Mouse (Mus musculus): ENCODE results near the gene Erich6b. TPM values are rescaled to one million over a fixed set of nuclear protein-coding genes. Genes with fewer than 3 reads are reported as not detected.

The Erich6b gene
- polyA plus RNA-seq, 1 experiment from 2014 or later = not detected

DNA sequence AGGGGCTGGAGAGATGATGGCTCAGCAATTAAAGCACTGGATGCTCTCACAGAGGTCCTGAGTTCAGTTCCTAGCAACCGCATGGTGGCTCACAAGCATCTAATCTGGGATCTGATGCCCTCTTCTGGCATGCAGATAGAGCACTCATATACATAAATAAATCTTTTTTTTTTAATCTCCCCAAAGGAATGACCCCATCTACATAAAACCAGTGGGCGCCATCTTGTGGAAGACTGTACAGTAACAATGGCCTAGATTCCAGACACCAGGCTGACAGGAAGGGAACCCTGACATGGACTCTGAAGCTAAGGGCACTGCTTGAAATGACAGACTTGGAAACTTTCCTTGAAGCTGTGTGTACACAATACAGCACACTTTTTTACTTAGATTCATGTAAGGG is 1.2 kb upstream of the Erich6b start:
- ATAC-seq = no peak
- no peaks in the 10 kb centered on the region for H3K9me3 ChIP-seq (replicated peaks; ENCODE audit: control insufficient read depth, low read length, poor library complexity, severe bottlenecking)
- no peak overlapping the region for H3K4me3 ChIP-seq (ENCODE audit: low read depth, low read length)
- H3K27me3 ChIP-seq (ENCODE audit: control insufficient read depth, insufficient read depth, low read depth, low read length) = no peaks in the 10 kb centered on the region
- no peaks in the 10 kb centered on the region for H3K36me3 ChIP-seq (ENCODE audit: control insufficient read depth, insufficient read depth, low read length)
- no peak overlapping the region for H3K9ac ChIP-seq (ENCODE audit: low read depth, low read length)
- H3K4me2 ChIP-seq (ENCODE audit: low read length) = no peak overlapping the region
- no peak overlapping the region for H3K27ac ChIP-seq (ENCODE audit: low read length)
- 92% methylated on average over 2 of the region's 2 CpGs for WGBS
- H3K4me1 ChIP-seq (ENCODE audit: control insufficient read depth, insufficient read depth, low read length) = no peaks in the 10 kb centered on the region

- H3K27ac ChIP-seq (ENCODE audit: low read length) = no peak overlapping the region
- no peaks in the 10 kb centered on the region for H3K36me3 ChIP-seq (ENCODE audit: control insufficient read depth, insufficient read depth, low read length)
- WGBS = 69% methylated on average over 6 of the region's 6 CpGs
- no peaks in the 10 kb centered on the region for H3K9me3 ChIP-seq (replicated peaks; ENCODE audit: control insufficient read depth, low read length, poor library complexity, severe bottlenecking)
- H3K27me3 ChIP-seq (ENCODE audit: control insufficient read depth, insufficient read depth, low read depth, low read length) = no peaks in the 10 kb centered on the region
- H3K4me2 ChIP-seq (ENCODE audit: low read length) = no peak overlapping the region
- peaks cover 3% of the 10 kb centered on the region for H3K4me1 ChIP-seq (ENCODE audit: control insufficient read depth, insufficient read depth, low read length)
- no peak overlapping the region for H3K4me3 ChIP-seq (ENCODE audit: low read depth, low read length)
- no peak for ATAC-seq
- no peak overlapping the region for H3K9ac ChIP-seq (ENCODE audit: low read depth, low read length)
Measured at GRCm38 (mm10) chr14:75641369-75641768, 690 bp upstream of the Erich6b start.

DNA sequence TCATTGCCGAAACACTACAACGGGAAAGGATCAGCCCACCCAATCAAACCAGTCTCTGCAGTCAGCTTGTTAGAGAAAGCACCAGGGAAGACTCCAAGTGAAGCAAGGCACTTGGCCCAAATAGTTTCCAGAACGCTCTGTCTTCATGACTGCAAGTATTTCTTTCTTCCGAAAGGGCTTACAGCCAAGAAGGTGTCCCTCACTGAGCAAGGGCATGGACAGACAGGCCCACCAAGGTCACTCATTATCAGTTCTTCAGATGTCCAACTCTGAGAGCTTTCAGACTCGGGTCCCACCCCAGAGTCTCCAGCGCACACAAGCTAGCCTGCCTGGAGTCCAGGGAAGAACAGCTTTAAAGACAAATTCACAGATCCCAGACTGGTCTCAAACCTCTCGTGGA is 3.4 kb downstream of the Erich6b start:
- Histone ChIP-seq H3K27ac (ENCODE audit: low read length) (no peak overlapping the region), H3K4me3 (ENCODE audit: low read depth, low read length) (no peak overlapping the region), H3K4me2 (ENCODE audit: low read length) (no peak overlapping the region), H3K27me3 (ENCODE audit: control insufficient read depth, insufficient read depth, low read depth, low read length) (no peaks in the 10 kb centered on the region), H3K9me3 (replicated peaks; ENCODE audit: control insufficient read depth, low read length, poor library complexity, severe bottlenecking) (no peaks in the 10 kb centered on the region), H3K4me1 (ENCODE audit: control insufficient read depth, insufficient read depth, low read length) (peaks cover 17% of the 10 kb centered on the region), H3K9ac (ENCODE audit: low read depth, low read length) (no peak overlapping the region), H3K36me3 (ENCODE audit: control insufficient read depth, insufficient read depth, low read length) (no peaks in the 10 kb centered on the region)
- WGBS = 96% methylated on average over 7 of the region's 7 CpGs
- ATAC-seq = no peak

DNA sequence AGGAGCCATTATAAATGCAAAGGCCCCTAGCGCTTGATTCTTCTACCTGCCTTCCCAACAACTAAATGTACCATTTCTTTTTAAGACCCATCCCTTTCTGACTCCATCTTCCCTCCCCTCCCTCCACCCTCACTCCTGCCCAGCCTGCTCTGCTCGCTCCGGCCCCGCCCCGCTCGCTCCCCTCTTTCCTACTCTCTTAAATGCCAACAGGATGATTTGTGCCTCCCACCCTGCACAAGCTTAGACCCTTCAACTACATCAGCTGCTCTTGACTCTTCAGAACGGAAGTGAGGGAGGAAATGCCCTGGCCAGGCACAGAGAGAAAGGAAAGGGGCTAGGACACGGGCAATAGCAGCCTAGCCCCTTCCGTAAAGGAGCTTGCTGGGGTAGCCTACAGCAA is 4.0 kb downstream of the Erich6b start:
- Histone ChIP-seq H3K27ac (ENCODE audit: low read length) (peak overlapping the region; percentile 68; the same call in 1 of the 2 replicates), H3K4me1 (ENCODE audit: control insufficient read depth, insufficient read depth, low read length) (peaks cover 17% of the 10 kb centered on the region), H3K27me3 (ENCODE audit: control insufficient read depth, insufficient read depth, low read depth, low read length) (no peaks in the 10 kb centered on the region), H3K4me2 (ENCODE audit: low read length) (no peak overlapping the region), H3K9ac (ENCODE audit: low read depth, low read length) (no peak overlapping the region), H3K4me3 (ENCODE audit: low read depth, low read length) (no peak overlapping the region), H3K9me3 (replicated peaks; ENCODE audit: control insufficient read depth, low read length, poor library complexity, severe bottlenecking) (no peaks in the 10 kb centered on the region), H3K36me3 (ENCODE audit: control insufficient read depth, insufficient read depth, low read length) (no peaks in the 10 kb centered on the region)
- 71% methylated on average over 9 of the region's 9 CpGs for WGBS
- ATAC-seq = no peak

DNA sequence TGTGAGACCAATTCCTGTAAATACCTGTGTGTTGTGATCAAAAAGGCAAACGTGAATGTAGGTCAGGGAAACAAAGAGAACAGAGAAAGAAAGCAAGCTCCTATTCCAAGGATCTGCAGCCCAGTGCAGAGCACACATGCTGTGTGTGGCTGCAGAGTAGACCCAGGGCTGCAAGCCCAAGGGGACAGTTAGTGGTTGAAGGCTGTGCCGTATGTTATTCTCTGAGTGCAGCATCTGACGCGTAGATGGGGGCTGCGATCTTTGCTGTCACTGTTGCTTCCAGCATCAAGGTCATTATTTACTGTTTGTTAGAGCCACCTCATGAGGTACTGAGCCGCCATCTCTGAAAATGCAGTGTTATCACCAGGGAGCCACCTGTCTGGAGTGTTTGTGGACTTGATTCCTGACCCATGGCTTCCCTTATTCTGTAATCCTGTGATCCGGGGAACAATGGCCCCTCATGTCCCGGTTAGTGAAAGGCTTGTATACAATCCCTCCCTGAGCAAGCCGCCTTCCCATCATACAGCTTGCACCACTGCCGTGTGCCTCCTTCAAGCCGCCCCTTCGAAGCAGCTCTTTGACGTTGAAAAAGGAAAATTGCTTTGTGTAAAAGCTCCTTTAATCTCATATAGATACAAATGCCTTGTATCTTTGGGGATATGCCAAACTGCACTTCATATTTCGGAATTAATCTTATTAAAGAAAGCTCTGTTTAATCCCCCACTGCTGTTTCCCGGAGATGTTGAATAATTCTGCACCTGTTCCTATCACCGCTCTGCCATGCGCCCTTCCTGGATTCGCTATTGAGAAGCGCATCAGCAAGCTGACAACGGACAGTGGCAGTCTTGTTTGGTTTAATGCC is 5.1 kb downstream of the Erich6b start:
- H3K27me3 ChIP-seq (ENCODE audit: control insufficient read depth, insufficient read depth, low read depth, low read length) = no peaks in the 10 kb centered on the region
- H3K36me3 ChIP-seq (ENCODE audit: control insufficient read depth, insufficient read depth, low read length) = no peaks in the 10 kb centered on the region
- 8% methylated on average over 20 of the region's 20 CpGs for WGBS
- H3K4me3 ChIP-seq (ENCODE audit: low read depth, low read length) = no peak overlapping the region
- no peaks in the 10 kb centered on the region for H3K9me3 ChIP-seq (replicated peaks; ENCODE audit: control insufficient read depth, low read length, poor library complexity, severe bottlenecking)
- H3K4me1 ChIP-seq (ENCODE audit: control insufficient read depth, insufficient read depth, low read length) = peaks cover 17% of the 10 kb centered on the region
- peak overlapping the region; percentile 68 for H3K27ac ChIP-seq (ENCODE audit: low read length)
- H3K9ac ChIP-seq (ENCODE audit: low read depth, low read length) = peak overlapping the region; percentile 32; the same call in 1 of the 2 replicates
- H3K4me2 ChIP-seq (ENCODE audit: low read length) = peak overlapping the region; percentile 27
- ATAC-seq = peak; percentile 90

GRCm38 (mm10) chr14:75660936-75661335 is 18.9 kb downstream of the Erich6b start:
- H3K27ac ChIP-seq (ENCODE audit: low read length) = no peak overlapping the region
- no peaks in the 10 kb centered on the region for H3K27me3 ChIP-seq (ENCODE audit: control insufficient read depth, insufficient read depth, low read depth, low read length)
- H3K9ac ChIP-seq (ENCODE audit: low read depth, low read length) = no peak overlapping the region
- no peaks in the 10 kb centered on the region for H3K36me3 ChIP-seq (ENCODE audit: control insufficient read depth, insufficient read depth, low read length)
- H3K4me2 ChIP-seq (ENCODE audit: low read length) = no peak overlapping the region
- H3K4me3 ChIP-seq (ENCODE audit: low read depth, low read length) = no peak overlapping the region
- H3K4me1 ChIP-seq (ENCODE audit: control insufficient read depth, insufficient read depth, low read length) = peaks cover 5% of the 10 kb centered on the region
- WGBS = 85% methylated on average over 6 of the region's 6 CpGs
- no peak for ATAC-seq
- H3K9me3 ChIP-seq (replicated peaks; ENCODE audit: control insufficient read depth, low read length, poor library complexity, severe bottlenecking) = no peaks in the 10 kb centered on the region

DNA sequence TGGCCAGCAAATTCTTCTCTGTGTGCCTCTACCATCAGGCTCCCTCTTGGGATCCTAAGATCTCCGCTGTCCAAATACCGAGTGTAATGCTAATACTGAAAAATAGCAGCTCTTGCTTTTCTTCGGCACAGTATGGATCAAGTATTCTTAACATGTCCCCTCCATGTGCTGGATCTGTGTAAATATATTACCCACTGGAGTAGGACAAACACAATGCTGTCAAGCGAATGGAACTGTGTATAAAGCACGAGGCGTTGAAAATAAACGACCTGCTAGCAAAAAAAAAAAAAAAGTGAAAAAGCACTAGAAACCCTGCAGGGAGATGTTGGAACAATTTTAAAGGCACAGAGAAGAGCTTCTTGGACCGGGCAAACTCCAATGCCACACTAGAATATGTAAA is 19.5 kb downstream of the Erich6b start:
- Histone ChIP-seq H3K27ac (ENCODE audit: low read length) (no peak overlapping the region), H3K4me1 (ENCODE audit: control insufficient read depth, insufficient read depth, low read length) (peaks cover 5% of the 10 kb centered on the region), H3K36me3 (ENCODE audit: control insufficient read depth, insufficient read depth, low read length) (no peaks in the 10 kb centered on the region), H3K9ac (ENCODE audit: low read depth, low read length) (no peak overlapping the region), H3K9me3 (replicated peaks; ENCODE audit: control insufficient read depth, low read length, poor library complexity, severe bottlenecking) (no peaks in the 10 kb centered on the region), H3K4me3 (ENCODE audit: low read depth, low read length) (no peak overlapping the region), H3K27me3 (ENCODE audit: control insufficient read depth, insufficient read depth, low read depth, low read length) (no peaks in the 10 kb centered on the region), H3K4me2 (ENCODE audit: low read length) (no peak overlapping the region)
- ATAC-seq = no peak
- 48% methylated on average over 8 of the region's 8 CpGs for WGBS

DNA sequence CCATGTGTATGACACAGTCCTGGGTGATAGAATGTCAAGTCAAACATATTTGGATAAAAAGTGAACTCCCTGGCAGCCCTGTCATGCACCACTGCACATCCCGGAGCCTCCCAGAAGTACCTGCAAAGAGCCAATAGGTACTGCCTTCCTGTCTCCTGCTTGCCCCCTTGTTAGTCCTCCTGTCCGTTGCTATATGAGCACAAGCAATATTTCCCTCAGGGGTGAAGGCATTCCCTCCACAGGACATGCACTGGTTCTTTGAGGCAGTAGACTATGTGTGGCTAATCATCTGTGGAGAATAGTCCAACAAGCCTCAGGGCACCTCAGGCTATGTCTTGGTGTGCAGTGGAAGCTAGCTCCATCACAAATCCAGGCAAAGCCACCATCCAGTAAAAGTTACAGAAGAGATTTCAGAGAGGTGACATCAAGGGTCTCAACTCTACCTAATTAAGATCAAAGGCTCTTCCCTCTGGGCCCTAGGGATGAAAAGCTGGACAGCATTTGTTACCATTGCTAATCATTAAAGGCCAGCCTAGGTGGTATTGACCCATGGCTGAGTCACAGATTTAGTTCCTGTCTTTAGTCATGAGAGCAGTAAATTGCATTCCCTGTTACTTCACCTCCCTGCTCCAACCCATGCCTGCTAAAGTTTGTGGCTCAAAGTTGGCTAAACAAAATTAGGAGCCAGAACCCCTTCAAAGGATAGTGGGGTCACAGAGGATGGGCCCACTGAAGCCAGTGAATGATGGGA is 23.5 kb downstream of the Erich6b start:
- ATAC-seq = no peak
- no peaks in the 10 kb centered on the region for H3K9me3 ChIP-seq (replicated peaks; ENCODE audit: control insufficient read depth, low read length, poor library complexity, severe bottlenecking)
- no peak overlapping the region for H3K4me3 ChIP-seq (ENCODE audit: low read depth, low read length)
- no peaks in the 10 kb centered on the region for H3K36me3 ChIP-seq (ENCODE audit: control insufficient read depth, insufficient read depth, low read length)
- no peak overlapping the region for H3K9ac ChIP-seq (ENCODE audit: low read depth, low read length)
- WGBS = 75% methylated on average over 2 of the region's 2 CpGs
- peaks cover 5% of the 10 kb centered on the region for H3K4me1 ChIP-seq (ENCODE audit: control insufficient read depth, insufficient read depth, low read length)
- H3K4me2 ChIP-seq (ENCODE audit: low read length) = no peak overlapping the region
- H3K27me3 ChIP-seq (ENCODE audit: control insufficient read depth, insufficient read depth, low read depth, low read length) = no peaks in the 10 kb centered on the region
- no peak overlapping the region for H3K27ac ChIP-seq (ENCODE audit: low read length)

DNA sequence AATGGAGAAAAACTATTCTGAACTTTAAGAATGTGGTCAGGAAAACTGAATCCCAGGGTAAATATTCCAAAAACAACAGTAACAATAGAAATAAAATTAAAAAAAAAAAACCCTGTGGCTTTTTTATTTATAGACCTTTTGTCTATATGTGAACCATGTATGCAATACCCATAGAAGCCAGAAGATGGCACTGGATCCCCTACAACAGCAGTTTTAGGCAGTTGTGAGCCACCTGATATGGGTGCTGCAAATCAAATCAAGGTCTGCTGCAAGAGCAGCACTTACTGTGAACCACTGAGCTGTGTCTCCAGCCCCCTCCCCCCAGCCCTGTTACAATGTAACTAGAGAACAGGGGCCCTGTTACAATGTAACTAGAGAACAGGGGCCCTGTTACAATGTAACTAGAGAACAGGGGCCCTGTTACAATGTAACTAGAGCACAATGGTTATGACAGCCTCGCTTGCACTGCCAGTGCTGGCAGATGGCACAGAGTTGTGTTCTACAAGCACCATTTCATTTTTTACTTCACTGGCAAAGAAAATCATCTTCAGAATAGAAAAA is 27.1 kb downstream of the Erich6b start:
- no peak overlapping the region for H3K9ac ChIP-seq (ENCODE audit: low read depth, low read length)
- no peaks in the 10 kb centered on the region for H3K36me3 ChIP-seq (ENCODE audit: control insufficient read depth, insufficient read depth, low read length)
- no peak for ATAC-seq
- H3K4me2 ChIP-seq (ENCODE audit: low read length) = no peak overlapping the region
- WGBS = 91% methylated on average over 1 of the region's 1 CpGs
- no peak overlapping the region for H3K4me3 ChIP-seq (ENCODE audit: low read depth, low read length)
- no peaks in the 10 kb centered on the region for H3K4me1 ChIP-seq (ENCODE audit: control insufficient read depth, insufficient read depth, low read length)
- no peaks in the 10 kb centered on the region for H3K9me3 ChIP-seq (replicated peaks; ENCODE audit: control insufficient read depth, low read length, poor library complexity, severe bottlenecking)
- no peak overlapping the region for H3K27ac ChIP-seq (ENCODE audit: low read length)
- no peaks in the 10 kb centered on the region for H3K27me3 ChIP-seq (ENCODE audit: control insufficient read depth, insufficient read depth, low read depth, low read length)

Data from midbrain, embryonic 16.5 days (tissue).